Mouse (Mus musculus) forebrain, postnatal 0 days (tissue): ENCODE measurements around the gene Sobp. TPM values are rescaled to one million over a fixed set of nuclear protein-coding genes. Genes with fewer than 3 reads are reported as not detected.

Experiments
- ATAC-seq: fragments of 200-750 bp; cut with Nextera tagmentation; 2 replicates; pipeline ENCODE4 v1.8.0; 2017; ENCODE audit warnings: mild to moderate bottlenecking, moderate library complexity
- DNase-seq: peaks from one replicate; pipeline ENCODE4 v3.0.0-alpha.2; 2015
- H3K27ac ChIP-seq: fragments of 300-500 bp; sonication (generic); 2 replicates; pipeline ENCODE4 v1.5.1; 2014; ENCODE audit warnings: low read depth, mild to moderate bottlenecking, antibody characterized with exemption, low read length, moderate library complexity, mixed read lengths
- H3K27me3 ChIP-seq: fragments of 300-500 bp; sonication (generic); 2 replicates; pipeline ENCODE4 v1.6.1; 2014; ENCODE audit warnings: mild to moderate bottlenecking, low read length, mixed read lengths; ENCODE audit not compliant: insufficient read depth
- H3K36me3 ChIP-seq: fragments of 300-500 bp; sonication (generic); 2 replicates; pipeline ENCODE4 v1.6.1; 2014; ENCODE audit warnings: mild to moderate bottlenecking, moderate library complexity; ENCODE audit not compliant: insufficient read depth
- H3K4me1 ChIP-seq: fragments of 300-500 bp; sonication (generic); 2 replicates; pipeline ENCODE4 v1.6.1; 2014; ENCODE audit warnings: antibody characterized with exemption; ENCODE audit not compliant: insufficient read depth
- H3K4me2 ChIP-seq: fragments of 300-500 bp; sonication (generic); 2 replicates; pipeline ENCODE4 v1.6.1; 2014; ENCODE audit warnings: low read depth, mild to moderate bottlenecking, moderate library complexity
- H3K4me3 ChIP-seq: fragments of 300-500 bp; sonication (generic); 2 replicates; pipeline ENCODE4 v1.5.1; 2014; ENCODE audit warnings: low read depth, low read length, mixed read lengths
- H3K9ac ChIP-seq: fragments of 300-500 bp; sonication (generic); 2 replicates; pipeline ENCODE4 v1.6.1; 2014; ENCODE audit warnings: mild to moderate bottlenecking
- H3K9me3 ChIP-seq: fragments of 300-500 bp; sonication (generic); 2 replicates; pipeline ENCODE4 v1.6.1; 2016; ENCODE audit warnings: low read length
- CTCF ChIP-seq: sonication (generic); IDR thresholded peaks from 2 replicates; pipeline ENCODE4 v1.5.1; 2016; ENCODE audit warnings: antibody characterized with exemption, control low read depth, low read depth
- WGBS: fragments of 180-500 bp; shearing (Covaris S2); extraction: QIAGEN DNeasy Blood & Tissue Kit; methylation state at CpG from one replicate; pipeline ENCODE4 v1.1.7; 2014; 5-methylcytosine and 5-hydroxymethylcytosine counted together
- polyA plus RNA-seq: library from polyadenylated mRNA; unstranded; fragments of >200 nt; fragmentation: Nextera tagmentation; extraction: Ambion mirVana; gene quantifications from 2 replicates; pipeline ENCODE4 v1.2.1, GENCODE M21; 2015
- total RNA-seq: library from RNA; depleted of rRNA; stranded (reverse); fragments of >200 nt; gene quantifications from 2 replicates; pipeline ENCODE4 v1.2.3, GENCODE M21; 2014

The Sobp gene
- total and polyA plus RNA-seq, 2 experiments from 2014 or later = 19.9 to 38.3 TPM

DNA sequence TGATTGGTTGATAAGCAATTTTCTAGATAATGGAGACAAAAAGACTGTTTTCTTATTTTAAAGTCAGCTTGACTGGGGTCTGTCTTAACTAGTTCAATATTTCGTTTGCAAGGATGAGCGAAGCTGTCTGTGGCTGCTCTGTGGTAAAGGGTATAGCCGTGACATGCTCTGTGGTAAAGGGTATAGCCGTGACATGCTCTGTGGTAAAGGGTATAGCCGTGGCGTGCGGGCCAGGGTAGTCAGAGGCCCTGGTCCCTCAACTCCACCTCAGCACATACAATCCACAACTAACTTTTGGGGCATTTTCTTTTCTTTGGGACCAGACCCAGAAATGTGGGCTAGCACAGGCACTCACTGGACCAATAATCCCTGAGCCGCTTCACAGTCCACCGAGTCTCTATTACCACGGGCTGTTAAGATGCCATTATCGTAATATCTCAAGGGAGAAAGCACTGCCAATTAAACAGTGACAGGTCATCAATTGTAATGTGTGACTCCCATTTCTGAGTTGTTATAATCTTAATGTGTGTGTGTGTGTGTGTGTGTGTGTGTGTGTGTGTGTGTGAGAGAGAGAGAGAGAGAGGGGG, 112.7 kb downstream of the Sobp start:
- Histone ChIP-seq H3K9me3 (no peaks in the 10 kb centered on the region), H3K4me1 (no peaks in the 10 kb centered on the region), H3K27me3 (no peaks in the 10 kb centered on the region), H3K36me3 (0 out of 2 replicates have a peak, but pooled peaks cover 4% of the 10 kb centered on the region), H3K27ac (no peak overlapping the region), H3K4me2 (no peak overlapping the region), H3K4me3 (no peak overlapping the region), H3K9ac (no peak overlapping the region)
- no peak for DNase-seq
- TF ChIP-seq CTCF = no peak
- 83% methylated on average over 11 of the region's 11 CpGs for WGBS
- no peak for ATAC-seq

GRCm38 (mm10) chr10:43055405-43055804, 118.9 kb downstream of the Sobp start:
- no peak overlapping the region for H3K9ac ChIP-seq
- 61% methylated on average over 2 of the region's 2 CpGs for WGBS
- no peak for TF ChIP-seq CTCF
- H3K27me3 ChIP-seq = no peaks in the 10 kb centered on the region
- H3K4me3 ChIP-seq = no peak overlapping the region
- H3K27ac ChIP-seq = no peak overlapping the region
- no peaks in the 10 kb centered on the region for H3K36me3 ChIP-seq
- H3K9me3 ChIP-seq = no peaks in the 10 kb centered on the region
- DNase-seq (no peak), ATAC-seq (no peak)
- H3K4me1 ChIP-seq = no peaks in the 10 kb centered on the region
- H3K4me2 ChIP-seq = no peak overlapping the region

- DNase-seq = no peak
- no peak for TF ChIP-seq CTCF
- no peak overlapping the region for H3K9ac ChIP-seq
- H3K4me1 ChIP-seq = no peaks in the 10 kb centered on the region
- peak; percentile 7; the same call in 1 of the 2 replicates for ATAC-seq
- no peaks in the 10 kb centered on the region for H3K9me3 ChIP-seq
- H3K27ac ChIP-seq = peak overlapping the region; percentile 62
- no peak overlapping the region for H3K4me2 ChIP-seq
- H3K36me3 ChIP-seq = no peaks in the 10 kb centered on the region
- H3K27me3 ChIP-seq = no peaks in the 10 kb centered on the region
- H3K4me3 ChIP-seq = no peak overlapping the region
- 60% methylated on average over 8 of the region's 8 CpGs for WGBS
Observed at GRCm38 (mm10) chr10:43054776-43055175, 119.6 kb downstream of the Sobp start.

DNA sequence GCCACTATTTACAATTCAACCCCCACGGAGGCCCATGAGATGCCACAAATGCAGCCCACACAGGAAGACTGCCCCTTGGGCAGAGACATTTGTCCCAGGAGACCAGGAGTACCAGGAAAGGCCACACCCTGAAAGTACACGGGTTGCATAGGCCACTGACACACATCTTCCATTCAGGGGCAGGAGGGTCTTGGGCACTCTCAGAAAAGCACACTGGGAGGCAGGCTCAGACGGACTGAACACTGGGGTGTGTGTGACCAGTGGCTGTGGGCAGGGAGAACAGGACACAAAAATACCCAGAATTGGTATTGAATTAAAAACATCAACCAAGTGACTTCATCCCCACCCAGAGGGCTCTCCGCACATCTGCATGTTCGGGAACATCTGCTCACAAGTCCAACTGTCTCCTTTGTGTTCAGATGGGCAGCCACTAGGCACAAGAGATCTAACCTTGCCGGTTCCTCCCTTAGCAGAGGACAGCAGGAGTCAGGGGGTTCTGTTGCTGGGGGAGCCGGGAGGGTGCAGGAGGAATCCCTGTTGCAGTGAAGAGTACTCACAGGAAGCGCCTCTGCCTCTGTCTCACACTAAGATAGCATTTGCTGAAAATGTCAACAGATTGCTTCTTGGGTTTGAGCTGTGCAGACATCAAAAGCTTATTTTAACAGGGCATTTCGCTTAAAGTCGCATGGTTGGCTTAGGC, 120.3 kb downstream of the Sobp start:
- WGBS = 66% methylated on average over 10 of the region's 10 CpGs
- Histone ChIP-seq H3K27me3 (no peaks in the 10 kb centered on the region), H3K36me3 (no peaks in the 10 kb centered on the region), H3K4me2 (no peak overlapping the region), H3K4me1 (no peaks in the 10 kb centered on the region), H3K27ac (peak overlapping the region; percentile 62), H3K9ac (no peak overlapping the region), H3K9me3 (no peaks in the 10 kb centered on the region), H3K4me3 (no peak overlapping the region)
- no peak for TF ChIP-seq CTCF
- ATAC-seq (peak; percentile 86), DNase-seq (peak; percentile 46)

DNA sequence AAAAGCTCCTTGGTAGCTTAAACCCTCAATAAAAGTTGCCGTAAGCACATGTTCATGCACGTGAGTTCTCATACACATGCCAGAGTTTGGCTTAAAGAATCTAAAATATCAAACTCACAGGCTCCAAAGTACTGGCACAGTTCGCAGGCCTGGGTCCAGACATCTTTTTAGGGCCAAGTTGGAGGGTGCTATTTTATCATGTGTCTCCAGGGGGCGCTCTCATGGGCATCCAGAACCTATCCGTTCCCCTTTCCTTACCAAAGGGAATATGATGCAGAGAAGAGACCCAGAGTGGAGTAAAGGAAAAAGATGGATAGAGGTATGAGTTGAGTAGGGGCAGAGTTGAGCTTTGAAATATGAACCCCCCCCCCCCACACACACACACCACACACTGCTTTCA, 121.9 kb downstream of the Sobp start:
- no peak overlapping the region for H3K4me2 ChIP-seq
- peak; percentile 64 for TF ChIP-seq CTCF
- 38% methylated on average over 5 of the region's 5 CpGs for WGBS
- H3K4me3 ChIP-seq = no peak overlapping the region
- peak; percentile 73 for DNase-seq
- no peaks in the 10 kb centered on the region for H3K9me3 ChIP-seq
- 0 out of 2 replicates have a peak, but pooled peaks cover 3% of the 10 kb centered on the region for H3K4me1 ChIP-seq
- H3K27ac ChIP-seq = no peak overlapping the region
- ATAC-seq = no peak
- H3K27me3 ChIP-seq = no peaks in the 10 kb centered on the region
- H3K36me3 ChIP-seq = no peaks in the 10 kb centered on the region
- H3K9ac ChIP-seq = no peak overlapping the region

DNA sequence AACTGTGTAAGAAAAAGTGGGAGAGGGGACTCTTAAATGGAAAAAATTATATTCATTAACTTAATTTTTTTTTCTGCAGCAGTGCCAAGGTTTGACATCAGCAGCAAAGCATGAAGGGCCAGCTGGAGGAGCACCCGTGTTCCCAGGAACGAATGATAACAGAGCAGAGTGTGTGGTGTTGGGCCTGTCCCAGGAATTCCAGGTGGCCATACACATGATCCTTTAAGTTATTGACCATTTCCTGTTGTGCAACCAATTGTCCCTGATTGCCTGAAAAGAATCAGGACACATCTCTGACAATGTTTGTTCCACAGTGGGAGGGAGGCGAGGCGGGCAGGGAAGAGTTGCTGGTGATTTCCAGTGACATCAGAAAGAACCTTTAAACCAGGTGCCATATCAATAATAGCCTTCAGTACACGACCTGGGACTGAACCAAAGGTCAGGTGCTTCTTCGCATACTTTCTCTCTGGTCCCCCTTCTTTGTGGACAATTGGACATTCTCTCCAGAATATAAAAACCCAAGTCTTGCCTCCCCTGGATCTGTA, 126.5 kb downstream of the Sobp start:
- WGBS = 68% methylated on average over 6 of the region's 6 CpGs

More for the DNA sequence above, 126.5 kb downstream of the Sobp start:
- H3K27me3 ChIP-seq = no peaks in the 10 kb centered on the region
- peaks cover 11% of the 10 kb centered on the region for H3K4me1 ChIP-seq
- H3K4me3 ChIP-seq = no peak overlapping the region
- H3K4me2 ChIP-seq = no peak overlapping the region
- TF ChIP-seq CTCF = no peak
- H3K9ac ChIP-seq = no peak overlapping the region
- H3K9me3 ChIP-seq = no peaks in the 10 kb centered on the region
- no peak for DNase-seq
- H3K36me3 ChIP-seq = no peaks in the 10 kb centered on the region
- H3K27ac ChIP-seq = no peak overlapping the region
- ATAC-seq = no peak
